Mouse (Mus musculus): ENCODE data around the gene Ptprd. TPM values are rescaled to one million over a fixed set of nuclear protein-coding genes. Genes with fewer than 3 reads are reported as not detected.

Gene Ptprd
- polyA plus RNA-seq, 1 experiment from 2014 or later = 5.6 TPM

DNA sequence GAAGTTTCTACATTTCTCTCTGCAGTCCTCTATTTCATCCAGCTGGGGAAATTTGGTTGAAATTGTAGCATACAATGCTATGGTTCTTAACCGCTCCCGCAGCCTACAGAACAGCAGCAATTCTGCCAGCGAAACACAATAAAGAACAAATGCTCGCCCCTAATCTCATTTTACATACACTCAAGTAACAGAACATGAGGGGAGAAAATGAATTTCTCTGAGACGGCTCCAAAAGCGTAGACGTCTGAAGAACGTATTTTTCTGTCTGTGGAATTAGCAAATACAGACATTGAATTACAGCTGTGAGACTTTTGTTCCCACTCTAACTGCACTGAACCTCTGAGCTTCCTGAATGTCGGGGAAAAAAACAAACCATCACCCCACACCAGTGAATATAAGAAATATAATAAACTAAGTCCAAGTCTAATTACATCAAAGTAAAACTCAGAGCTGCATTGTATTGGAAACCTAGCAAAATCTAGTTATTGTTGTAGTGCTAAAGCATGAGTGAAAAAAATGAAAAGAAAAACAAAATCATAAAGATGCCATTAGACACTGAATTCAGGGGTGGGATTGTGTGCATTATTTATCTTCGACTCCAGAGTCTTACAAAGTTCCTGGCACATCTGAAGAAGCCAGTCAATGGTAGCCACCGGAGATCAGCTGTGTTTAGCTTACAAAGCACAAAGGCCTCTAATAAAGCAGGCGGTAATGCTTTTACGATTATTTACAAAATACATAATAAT is 2187.8 kb downstream of the Ptprd start:
- Histone ChIP-seq H3K27me3 (ENCODE audit: control insufficient read depth, insufficient read depth, low read length) (no peaks in the 10 kb centered on the region), H3K4me3 (ENCODE audit: low read depth, low read length) (no peak overlapping the region), H3K4me2 (replicated peaks; ENCODE audit: low read depth) (no peak overlapping the region), H3K9ac (ENCODE audit: low read length) (no peak overlapping the region), H3K9me3 (ENCODE audit: control insufficient read depth, low read length) (no peaks in the 10 kb centered on the region), H3K4me1 (replicated peaks; ENCODE audit: control insufficient read depth, insufficient read depth) (no peaks in the 10 kb centered on the region), H3K36me3 (ENCODE audit: control insufficient read depth, insufficient read depth, low read length) (no peaks in the 10 kb centered on the region), H3K27ac (replicated peaks) (no peak overlapping the region)
- DNase-seq (ENCODE audit: low spot score) = no peak
- ATAC-seq (ENCODE audit: low FRiP score, low TSS enrichment) = no peak
- WGBS = 67% methylated on average over 13 of the region's 13 CpGs
- no peak for TF ChIP-seq EP300 (optimal IDR thresholded peaks at IDR 0.05)
- no peak for TF ChIP-seq CTCF (IDR thresholded peaks at IDR 0.05; ENCODE audit: low read depth)

DNA sequence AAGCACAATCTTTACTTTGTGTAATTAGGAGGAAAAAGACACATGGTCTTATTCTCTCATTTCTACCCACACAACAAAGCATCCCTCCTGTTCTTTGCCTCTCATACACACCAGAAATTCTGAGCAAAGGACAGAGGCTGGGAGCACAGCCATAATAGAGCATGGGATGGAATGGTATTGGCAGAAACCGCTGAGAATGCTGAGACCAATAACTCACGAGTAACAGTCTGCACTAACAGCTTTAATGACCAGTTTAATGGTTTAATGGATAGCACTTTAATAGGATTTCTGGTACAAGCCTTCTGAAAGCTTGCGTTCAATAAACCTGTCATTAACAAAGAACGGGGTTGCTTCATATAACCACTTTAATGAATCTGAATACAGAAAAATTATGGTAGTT is 2190.1 kb downstream of the Ptprd start:
- no peak for ATAC-seq (ENCODE audit: low FRiP score, low TSS enrichment)
- H3K4me2 ChIP-seq (replicated peaks; ENCODE audit: low read depth) = no peak overlapping the region

DNA sequence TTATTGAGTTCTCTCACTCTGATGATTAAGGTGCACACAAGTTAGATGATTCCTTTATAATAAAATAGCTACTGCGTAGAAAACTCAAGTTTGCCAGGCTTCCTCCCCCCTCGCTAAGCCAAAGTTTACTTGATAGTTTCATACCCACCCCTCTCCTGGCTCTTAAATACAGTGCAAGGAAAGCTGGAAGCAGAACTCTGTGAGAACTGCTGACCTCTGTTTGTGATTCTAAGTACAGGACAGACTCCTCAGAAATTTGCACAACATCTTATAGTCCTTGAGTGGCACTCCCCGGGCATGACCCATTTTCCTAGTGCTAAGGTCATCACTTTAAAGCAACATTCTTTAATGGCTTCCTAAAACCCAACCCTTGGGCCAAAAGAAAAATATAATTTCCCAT is 2196.7 kb downstream of the Ptprd start:
- no peaks in the 10 kb centered on the region for H3K4me1 ChIP-seq (replicated peaks; ENCODE audit: control insufficient read depth, insufficient read depth)
- TF ChIP-seq CTCF (IDR thresholded peaks at IDR 0.05; ENCODE audit: low read depth) = no peak
- no peak for TF ChIP-seq EP300 (optimal IDR thresholded peaks at IDR 0.05)
- H3K4me3 ChIP-seq (ENCODE audit: low read depth, low read length) = no peak overlapping the region
- H3K4me2 ChIP-seq (replicated peaks; ENCODE audit: low read depth) = no peak overlapping the region
- no peaks in the 10 kb centered on the region for H3K27me3 ChIP-seq (ENCODE audit: control insufficient read depth, insufficient read depth, low read length)
- H3K36me3 ChIP-seq (ENCODE audit: control insufficient read depth, insufficient read depth, low read length) = no peaks in the 10 kb centered on the region
- H3K27ac ChIP-seq (replicated peaks) = no peak overlapping the region
- ATAC-seq (ENCODE audit: low FRiP score, low TSS enrichment) (no peak), DNase-seq (ENCODE audit: low spot score) (no peak)
- WGBS = 83% methylated on average over 3 of the region's 3 CpGs
- H3K9me3 ChIP-seq (ENCODE audit: control insufficient read depth, low read length) = no peaks in the 10 kb centered on the region
- no peak overlapping the region for H3K9ac ChIP-seq (ENCODE audit: low read length)

More for the DNA sequence above, 2190.1 kb downstream of the Ptprd start:
- no peaks in the 10 kb centered on the region for H3K4me1 ChIP-seq (replicated peaks; ENCODE audit: control insufficient read depth, insufficient read depth)
- no peaks in the 10 kb centered on the region for H3K36me3 ChIP-seq (ENCODE audit: control insufficient read depth, insufficient read depth, low read length)
- no peak for DNase-seq (ENCODE audit: low spot score)
- no peak overlapping the region for H3K4me3 ChIP-seq (ENCODE audit: low read depth, low read length)
- no peak overlapping the region for H3K27ac ChIP-seq (replicated peaks)
- H3K9me3 ChIP-seq (ENCODE audit: control insufficient read depth, low read length) = no peaks in the 10 kb centered on the region
- TF ChIP-seq EP300 (optimal IDR thresholded peaks at IDR 0.05) = no peak
- TF ChIP-seq CTCF (IDR thresholded peaks at IDR 0.05; ENCODE audit: low read depth) = no peak
- 70% methylated on average over 4 of the region's 4 CpGs for WGBS
- no peak overlapping the region for H3K9ac ChIP-seq (ENCODE audit: low read length)
- no peaks in the 10 kb centered on the region for H3K27me3 ChIP-seq (ENCODE audit: control insufficient read depth, insufficient read depth, low read length)

DNA sequence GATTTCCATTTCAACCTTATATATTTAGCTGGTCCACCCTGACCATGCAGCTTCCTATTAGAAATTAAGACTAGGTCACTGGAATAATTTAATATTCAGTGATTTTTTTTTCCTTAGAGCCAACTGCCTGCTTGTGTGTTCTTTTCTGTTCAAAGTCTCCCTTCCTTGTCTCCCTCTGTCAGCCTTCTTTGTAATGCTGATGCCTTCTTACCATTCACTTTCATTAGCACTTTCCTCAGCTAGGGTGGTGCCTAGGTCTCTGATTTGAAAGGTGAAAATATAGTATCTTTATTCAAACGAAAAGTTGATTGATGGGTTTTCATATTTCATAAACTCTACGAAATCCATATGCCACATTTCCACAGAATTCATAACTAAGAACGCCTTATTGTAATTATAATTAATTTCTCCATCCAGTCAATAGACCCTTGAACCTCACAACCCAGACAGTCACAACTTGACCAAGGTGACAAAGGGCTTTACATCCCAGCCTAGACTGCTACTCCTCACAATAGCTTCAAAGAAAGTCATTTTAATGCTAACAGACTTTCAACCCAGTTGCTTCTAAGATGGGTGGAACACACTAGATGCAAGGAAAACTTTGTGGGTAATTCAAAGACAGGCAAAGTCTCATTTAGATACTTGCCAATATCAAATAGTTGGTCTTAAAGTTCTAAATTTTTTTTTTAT is 2197.5 kb downstream of the Ptprd start:
- no peak overlapping the region for H3K27ac ChIP-seq (replicated peaks)
- no peak overlapping the region for H3K4me3 ChIP-seq (ENCODE audit: low read depth, low read length)
- WGBS = 55% methylated on average over 3 of the region's 3 CpGs
- H3K36me3 ChIP-seq (ENCODE audit: control insufficient read depth, insufficient read depth, low read length) = no peaks in the 10 kb centered on the region
- H3K27me3 ChIP-seq (ENCODE audit: control insufficient read depth, insufficient read depth, low read length) = no peaks in the 10 kb centered on the region
- ATAC-seq (ENCODE audit: low FRiP score, low TSS enrichment) (no peak), DNase-seq (ENCODE audit: low spot score) (no peak)
- no peak overlapping the region for H3K4me2 ChIP-seq (replicated peaks; ENCODE audit: low read depth)
- no peaks in the 10 kb centered on the region for H3K9me3 ChIP-seq (ENCODE audit: control insufficient read depth, low read length)
- H3K9ac ChIP-seq (ENCODE audit: low read length) = no peak overlapping the region
- no peaks in the 10 kb centered on the region for H3K4me1 ChIP-seq (replicated peaks; ENCODE audit: control insufficient read depth, insufficient read depth)
- TF ChIP-seq CTCF (IDR thresholded peaks at IDR 0.05; ENCODE audit: low read depth) (no peak), EP300 (optimal IDR thresholded peaks at IDR 0.05) (no peak)

DNA sequence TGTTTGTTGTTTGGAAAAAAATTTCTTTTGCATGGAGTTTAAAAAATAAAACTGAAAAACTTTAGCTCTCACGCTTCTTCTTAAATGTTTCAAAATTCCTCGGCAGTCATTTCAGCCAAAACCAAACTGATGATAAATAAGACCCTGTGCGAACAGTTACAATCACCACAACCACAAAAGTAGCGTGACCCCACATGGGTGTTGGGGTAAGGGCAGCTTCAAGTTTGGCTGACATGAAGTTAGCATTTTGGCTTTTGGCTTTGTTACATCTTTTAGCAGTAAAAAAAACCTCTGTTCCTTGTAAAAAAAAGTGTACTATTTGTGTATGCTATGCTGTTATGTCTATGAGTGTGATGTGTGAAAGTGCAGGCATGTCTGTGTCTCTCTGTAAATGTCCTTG is 2203.2 kb downstream of the Ptprd start:
- Histone ChIP-seq H3K4me2 (replicated peaks; ENCODE audit: low read depth) (no peak overlapping the region), H3K9ac (ENCODE audit: low read length) (no peak overlapping the region), H3K27me3 (ENCODE audit: control insufficient read depth, insufficient read depth, low read length) (no peaks in the 10 kb centered on the region), H3K27ac (replicated peaks) (no peak overlapping the region), H3K9me3 (ENCODE audit: control insufficient read depth, low read length) (no peaks in the 10 kb centered on the region), H3K4me3 (ENCODE audit: low read depth, low read length) (no peak overlapping the region), H3K4me1 (replicated peaks; ENCODE audit: control insufficient read depth, insufficient read depth) (no peaks in the 10 kb centered on the region), H3K36me3 (ENCODE audit: control insufficient read depth, insufficient read depth, low read length) (no peaks in the 10 kb centered on the region)
- TF ChIP-seq EP300 (optimal IDR thresholded peaks at IDR 0.05) = no peak
- no peak for TF ChIP-seq CTCF (IDR thresholded peaks at IDR 0.05; ENCODE audit: low read depth)
- DNase-seq (ENCODE audit: low spot score) = no peak
- no peak for ATAC-seq (ENCODE audit: low FRiP score, low TSS enrichment)
- 81% methylated on average over 4 of the region's 4 CpGs for WGBS

DNA sequence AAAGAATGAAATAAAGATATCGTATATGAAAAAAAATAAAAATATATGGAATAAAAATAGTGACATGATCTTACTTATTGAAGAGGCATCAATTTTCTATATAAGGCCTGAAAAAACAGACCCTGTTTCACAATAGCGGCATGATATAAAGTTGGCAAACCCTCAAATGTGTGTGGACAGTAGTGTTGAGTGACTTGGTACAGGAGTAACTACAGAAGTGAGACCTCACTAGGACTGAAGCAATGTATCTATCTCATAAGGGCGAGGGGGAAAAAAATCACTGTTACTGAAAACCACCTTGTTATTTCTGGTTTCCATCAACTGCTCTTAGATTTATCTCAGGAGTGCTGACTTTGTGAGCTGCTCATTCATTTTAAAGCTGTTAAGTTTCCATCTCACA is 2204.5 kb downstream of the Ptprd start:
- DNase-seq (ENCODE audit: low spot score) (no peak), ATAC-seq (ENCODE audit: low FRiP score, low TSS enrichment) (no peak)
- Histone ChIP-seq H3K4me3 (ENCODE audit: low read depth, low read length) (no peak overlapping the region), H3K36me3 (ENCODE audit: control insufficient read depth, insufficient read depth, low read length) (no peaks in the 10 kb centered on the region), H3K4me1 (replicated peaks; ENCODE audit: control insufficient read depth, insufficient read depth) (no peaks in the 10 kb centered on the region), H3K27me3 (ENCODE audit: control insufficient read depth, insufficient read depth, low read length) (no peaks in the 10 kb centered on the region), H3K27ac (replicated peaks) (no peak overlapping the region), H3K9me3 (ENCODE audit: control insufficient read depth, low read length) (no peaks in the 10 kb centered on the region), H3K4me2 (replicated peaks; ENCODE audit: low read depth) (no peak overlapping the region), H3K9ac (ENCODE audit: low read length) (no peak overlapping the region)
- WGBS = 80% methylated on average over 3 of the region's 3 CpGs
- TF ChIP-seq EP300 (optimal IDR thresholded peaks at IDR 0.05) (no peak), CTCF (IDR thresholded peaks at IDR 0.05; ENCODE audit: low read depth) (no peak)

All from stomach, postnatal 0 days (tissue).